Mouse (Mus musculus): Measurements from ENCODE around the gene Fxyd1.
A peak's percentile ranks its signal among the peaks of the same experiment; 100 is the strongest.

Fxyd1 gene

DNA sequence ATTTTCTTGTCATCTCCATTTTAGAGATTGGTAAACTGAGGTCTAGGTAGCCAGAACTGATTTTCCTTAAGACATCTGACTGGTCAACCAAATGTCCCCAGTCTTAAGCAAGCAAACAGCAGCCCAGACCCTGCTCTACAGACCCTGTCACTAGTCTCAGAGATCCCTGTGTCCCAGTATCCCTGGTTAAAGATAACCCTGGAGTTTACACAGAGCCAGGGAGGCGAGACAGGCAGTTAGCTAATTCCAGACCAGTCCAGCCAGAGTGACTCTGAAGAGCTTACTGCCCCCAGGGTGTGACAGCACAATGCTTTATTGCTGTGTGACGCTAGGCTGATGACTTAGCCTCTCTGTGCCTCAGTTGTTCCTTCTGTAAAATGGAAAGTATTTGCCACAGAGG lies at the start of gene Fxyd1:
Gene Fxyd1, minus strand, starts transcription at position 129 of the 400 bp plus-strand sequence.
- no peak for DNase-seq

DNA sequence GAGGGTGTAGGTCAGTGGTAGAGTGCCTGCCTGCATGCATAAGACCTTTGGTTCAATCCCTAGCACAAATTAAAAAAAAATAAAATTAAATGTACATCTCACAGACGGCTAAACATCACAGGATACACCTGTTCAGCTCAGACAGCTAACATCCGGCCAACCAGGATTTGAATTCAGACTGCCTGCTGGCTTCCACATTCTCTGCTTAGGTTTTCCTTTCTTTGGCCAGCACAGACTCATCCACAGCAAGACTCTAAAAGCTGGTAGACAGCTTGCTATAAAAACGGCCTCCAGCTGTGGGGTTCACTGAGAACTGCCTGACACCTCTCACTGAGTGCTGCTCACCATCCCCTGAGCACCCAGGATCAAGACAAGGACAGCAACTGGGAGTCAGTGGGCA lies 49.2 kb upstream of the Fxyd1 start:
- peak; percentile 22 for DNase-seq

DNA sequence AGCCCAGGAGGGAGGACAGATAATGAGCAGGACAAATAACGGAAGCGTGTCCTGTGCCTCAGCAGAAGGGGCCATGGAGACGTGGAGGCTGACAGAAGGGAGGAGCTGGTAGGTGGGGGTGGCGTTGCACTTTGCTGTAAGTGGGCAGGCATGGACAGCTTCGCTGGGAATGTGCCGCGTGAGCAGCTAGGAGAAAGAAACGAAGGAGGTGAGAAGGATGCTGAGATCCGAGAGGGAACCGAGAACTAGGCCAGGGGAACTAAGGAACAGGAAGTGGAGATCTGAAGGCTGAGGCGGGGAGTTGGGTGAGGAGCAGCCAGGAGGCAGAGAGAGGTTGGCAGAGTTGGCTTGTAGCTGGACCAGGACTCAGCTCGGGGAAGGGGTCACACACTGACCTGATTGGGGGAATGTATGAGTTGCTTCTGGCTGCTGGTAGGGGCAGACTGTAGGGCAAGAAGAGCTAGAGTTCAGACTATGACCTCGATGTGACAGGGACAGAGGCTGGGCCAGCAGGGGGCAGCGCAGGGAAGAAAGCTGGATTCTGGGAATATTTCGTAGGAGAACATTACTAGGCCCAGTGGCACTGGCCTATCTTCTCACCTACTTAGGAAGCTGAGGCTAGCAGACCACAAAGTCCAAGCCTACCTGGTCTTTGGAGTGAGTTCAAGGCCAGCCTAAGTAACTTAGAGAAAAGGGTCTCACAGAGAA lies 48.2 kb upstream of the Fxyd1 start:
- peak; percentile 65 for DNase-seq

DNA sequence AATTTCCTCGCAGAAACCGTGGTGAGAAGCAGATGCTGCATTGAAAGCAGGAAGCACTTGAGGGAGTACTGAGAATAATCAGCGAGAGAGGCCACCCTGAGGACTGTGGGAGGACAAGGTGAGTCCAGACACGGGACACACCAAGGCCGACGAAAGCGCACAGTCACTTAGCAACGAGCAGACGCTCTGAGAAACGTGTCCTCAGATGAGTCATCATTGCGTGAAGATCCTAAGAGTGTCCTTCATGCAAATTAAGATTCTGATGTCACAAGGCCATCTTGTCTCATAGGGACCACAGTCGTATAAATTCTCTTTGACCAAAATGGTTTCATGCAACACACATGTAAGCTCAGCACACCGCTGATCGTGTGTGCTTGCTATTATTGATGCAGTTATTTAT lies 43.8 kb upstream of the Fxyd1 start:
- DNase-seq = no peak

DNA sequence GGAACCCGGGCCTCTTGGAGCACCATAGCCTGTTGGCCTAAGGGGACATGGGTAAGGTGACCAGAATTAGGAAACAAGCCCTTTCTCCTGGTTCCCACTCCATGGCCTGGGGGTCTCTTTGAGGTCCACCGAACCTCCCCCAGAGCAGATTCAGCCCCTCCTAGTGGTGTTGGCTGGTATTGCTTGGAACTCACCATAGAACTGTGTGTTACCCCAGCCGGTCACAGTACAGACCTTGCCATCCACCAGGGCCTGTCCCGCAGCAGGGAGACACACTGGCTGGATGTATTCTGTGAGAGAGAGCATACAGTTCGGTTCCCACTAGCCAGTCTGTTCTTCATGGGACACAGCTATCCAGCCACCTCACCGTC lies 42.6 kb upstream of the Fxyd1 start:
- DNase-seq = no peak

DNA sequence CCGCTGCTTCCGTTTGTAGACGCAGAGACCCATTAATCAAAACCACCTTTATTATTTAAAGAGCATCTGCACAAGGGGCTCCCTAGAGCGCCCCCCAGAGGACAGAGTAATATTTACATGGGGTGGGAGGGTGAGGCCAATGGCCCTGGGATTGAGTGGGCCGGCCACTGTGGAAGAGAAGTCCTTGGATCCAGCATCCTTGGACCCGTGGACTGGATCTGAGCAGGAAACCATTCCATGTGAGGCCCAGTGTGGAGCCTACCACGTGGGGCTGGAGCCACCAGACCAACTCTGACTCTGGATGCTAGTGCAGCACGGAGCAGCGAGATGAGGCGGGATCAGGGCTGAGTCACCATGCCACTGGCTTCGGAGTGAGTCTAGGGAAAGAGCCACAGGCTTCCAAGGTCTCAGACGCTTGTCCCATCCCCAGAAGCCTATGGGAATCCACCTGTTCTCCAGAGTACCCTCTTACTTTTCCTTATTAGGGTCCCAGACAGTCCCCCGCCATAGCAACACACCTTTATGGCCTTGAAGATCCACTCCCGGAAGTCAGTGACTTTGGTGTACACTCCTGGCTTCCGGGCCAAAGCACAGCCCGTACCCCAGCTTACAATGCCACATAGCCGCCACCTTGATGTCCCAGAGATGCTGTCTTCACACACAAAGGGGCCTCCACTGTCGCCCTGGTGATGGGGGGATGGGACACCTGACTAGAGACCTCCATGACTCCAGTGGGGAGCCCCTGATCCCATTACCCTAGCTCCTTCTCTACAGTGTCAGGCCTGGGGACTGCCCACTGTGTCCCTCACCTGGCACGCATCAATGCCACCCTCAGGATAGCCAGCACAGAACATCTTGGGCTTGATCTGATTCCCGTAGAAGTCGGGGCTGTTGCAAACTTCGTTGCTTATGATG lies 42.0 kb upstream of the Fxyd1 start:
- DNase-seq = no peak

DNA sequence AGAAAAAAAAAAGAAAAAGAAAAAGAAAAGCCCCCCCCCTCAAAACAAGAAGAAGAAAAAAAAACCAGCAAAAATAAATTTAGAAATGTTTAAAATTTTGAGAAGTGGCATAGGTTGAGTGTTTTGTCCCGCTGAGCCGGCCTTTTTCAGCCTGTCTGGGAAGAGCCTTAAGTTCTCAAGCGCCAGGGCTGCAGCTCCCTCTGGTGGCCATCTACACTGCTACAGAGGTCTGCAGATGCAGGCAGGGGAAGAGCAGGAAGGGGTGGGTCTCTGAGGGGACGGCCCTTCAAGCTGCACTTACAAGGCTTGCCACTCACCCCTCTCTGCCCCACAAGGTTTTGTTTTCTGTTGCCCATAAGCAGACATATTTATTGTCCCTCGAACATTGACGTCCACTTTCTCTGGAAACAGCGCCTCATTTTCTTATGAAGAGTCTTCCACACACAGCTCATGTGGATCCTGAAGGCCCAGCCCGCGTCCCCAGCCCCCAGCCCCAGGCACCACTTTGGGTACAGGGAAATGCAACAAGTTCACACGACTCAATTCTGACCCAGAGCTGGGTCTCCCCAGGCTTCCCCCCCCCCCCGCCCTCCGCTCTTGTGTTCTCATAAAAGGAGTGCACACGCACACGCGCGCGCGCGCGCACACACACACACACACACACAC lies 40.7 kb upstream of the Fxyd1 start:
- peak; percentile 86 for DNase-seq

DNA sequence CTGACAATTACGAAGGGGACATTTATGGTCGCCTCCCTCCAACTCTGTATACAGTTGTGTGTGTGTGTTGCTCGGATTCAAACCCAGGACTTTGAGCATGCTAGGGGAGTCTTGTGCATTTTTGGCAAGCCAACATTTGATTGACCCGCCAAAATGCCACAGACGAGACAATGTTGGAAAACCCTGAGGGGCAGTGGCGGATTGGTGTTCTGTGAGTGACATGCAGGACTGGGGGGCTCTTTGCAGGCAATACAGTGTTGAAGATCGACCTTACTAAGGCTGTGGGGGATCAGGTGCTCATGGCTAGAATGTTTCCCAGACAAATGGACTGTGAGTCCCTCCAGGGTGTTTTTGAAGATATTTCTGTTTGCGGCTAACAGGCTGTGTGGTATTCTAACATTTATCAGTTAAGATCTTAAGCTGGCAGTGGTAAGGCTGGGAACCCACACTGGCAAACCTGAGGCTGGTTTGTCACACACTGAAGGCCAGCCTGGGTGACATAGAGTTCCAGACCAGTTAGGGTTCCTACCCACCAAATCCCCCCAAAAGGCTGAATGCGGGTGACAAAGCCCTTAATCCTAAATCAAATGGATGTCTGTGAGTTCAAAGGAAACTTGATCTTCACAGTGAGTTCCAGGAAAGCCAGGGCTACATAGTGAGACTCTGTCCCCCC lies 40.0 kb upstream of the Fxyd1 start:
- DNase-seq = no peak

DNA sequence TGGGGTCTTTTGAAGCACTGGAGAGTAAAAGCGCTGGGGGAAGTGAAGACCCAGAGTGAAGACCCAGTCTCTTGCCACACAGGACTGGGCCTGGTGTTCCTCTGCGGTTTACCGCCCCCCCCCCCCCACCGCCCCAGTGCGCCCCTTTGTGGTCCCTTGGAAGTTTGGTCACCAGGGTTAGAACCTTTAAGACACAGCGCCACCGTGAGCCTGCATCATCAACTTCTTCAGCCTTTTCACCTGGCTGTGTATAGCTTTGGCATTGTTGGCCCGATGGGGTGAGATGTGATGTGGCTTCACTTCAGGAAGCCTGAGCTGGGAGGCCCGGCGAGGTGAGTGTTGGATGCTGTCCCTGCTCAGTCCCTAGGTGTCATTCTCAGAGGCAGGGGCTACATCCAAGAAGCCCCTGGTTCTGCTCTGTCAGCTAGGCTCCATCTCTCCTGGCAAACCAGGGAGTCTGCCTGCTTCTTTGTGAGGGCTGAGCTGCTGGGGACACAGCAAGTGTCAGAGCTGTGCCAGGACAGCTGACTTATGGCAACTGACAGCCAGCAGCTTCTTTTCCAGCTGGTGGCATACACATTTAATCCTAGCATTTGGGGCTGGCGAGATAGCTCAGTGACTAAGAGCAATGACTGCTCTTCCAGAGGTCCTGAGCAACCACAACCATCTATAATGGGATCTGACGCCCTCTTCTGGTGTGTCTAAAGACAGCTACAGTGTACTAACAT lies 37.9 kb upstream of the Fxyd1 start:
- no peak for DNase-seq

DNA sequence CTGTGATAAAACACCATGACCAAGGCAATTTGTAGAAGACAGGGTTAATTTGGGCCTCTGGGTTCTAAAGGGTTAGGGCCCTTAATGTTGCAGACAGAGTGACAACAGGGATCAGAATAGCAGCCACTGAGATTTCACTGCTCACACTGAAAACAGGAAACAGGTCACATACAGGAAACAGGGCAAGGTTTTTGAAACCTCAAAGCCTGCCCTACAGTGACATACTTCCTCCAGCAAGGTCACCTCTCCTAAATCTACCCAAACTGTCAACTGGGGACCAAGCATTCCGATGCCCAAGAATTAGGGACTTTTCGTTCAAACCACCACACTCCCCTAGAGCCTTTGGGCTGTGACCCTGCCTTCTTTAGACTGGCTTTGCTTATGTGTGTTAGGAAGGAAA lies 32.7 kb upstream of the Fxyd1 start:
- no peak for DNase-seq

DNA sequence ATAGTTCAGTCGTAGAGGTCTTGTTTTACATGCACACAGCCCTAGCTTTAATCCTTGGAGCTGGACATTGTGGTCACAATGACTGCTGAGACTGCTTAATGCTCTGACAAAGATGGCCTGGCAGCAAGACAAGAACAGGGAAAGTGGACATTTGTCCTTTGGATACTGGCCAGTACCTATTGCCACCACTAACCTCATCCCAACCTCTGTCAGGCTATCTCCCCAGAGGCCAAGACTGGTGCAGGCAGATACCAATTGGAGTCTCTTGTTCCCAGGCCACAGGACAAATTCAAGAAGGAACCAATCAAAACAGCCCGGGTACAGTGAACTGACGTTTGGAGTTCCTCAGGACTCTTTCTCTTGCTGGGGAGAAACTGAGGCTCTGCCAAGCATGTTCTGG lies 31.2 kb upstream of the Fxyd1 start:
- DNase-seq = no peak

DNA sequence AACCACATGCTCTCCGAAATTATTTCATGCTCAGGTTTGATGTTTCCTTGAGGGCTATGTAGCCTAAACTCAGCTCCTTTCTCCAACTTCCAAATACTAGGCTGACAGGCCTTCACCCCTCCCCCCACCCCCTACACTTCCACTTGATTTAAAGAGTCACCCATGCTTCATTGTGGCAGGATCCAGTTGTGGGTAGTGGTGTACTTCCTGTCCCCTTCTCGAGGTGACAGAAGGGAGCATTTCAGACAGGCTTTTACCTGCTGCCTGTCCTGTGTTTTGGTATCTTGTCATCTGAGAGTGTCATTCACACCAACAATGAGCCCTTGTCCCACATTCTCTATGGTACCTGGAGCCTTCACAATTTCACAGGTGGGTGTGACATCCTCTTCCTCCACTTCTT lies 30.3 kb upstream of the Fxyd1 start:
- no peak for DNase-seq

DNA sequence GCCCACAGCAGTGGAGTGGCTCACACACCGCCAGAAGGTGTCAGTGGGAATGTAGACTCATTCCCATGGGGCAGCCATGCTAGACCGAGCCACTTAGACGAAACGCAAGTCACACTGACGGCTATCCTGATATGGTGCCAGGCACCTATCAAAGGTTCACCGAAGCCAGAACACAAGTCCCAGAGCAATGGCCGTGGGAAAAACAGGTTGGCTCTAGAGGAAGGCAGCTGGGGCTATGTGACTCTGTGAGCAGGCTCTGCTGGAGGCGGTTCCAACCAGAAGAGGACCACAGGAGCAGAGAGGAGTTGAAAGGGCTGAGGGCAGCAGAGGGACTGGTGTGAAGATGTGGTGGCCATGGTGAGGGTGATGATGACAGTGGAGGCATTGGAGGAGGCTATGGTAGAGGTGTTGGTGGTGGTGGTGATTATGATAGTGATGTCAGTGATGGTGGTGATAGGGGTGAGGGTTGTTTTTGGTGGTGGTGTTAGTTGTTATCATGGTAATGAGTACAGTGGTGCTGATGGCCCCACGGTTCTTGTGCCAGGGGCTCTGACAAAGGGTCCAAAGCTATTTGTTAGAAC lies 29.3 kb upstream of the Fxyd1 start:
- no peak for DNase-seq

DNA sequence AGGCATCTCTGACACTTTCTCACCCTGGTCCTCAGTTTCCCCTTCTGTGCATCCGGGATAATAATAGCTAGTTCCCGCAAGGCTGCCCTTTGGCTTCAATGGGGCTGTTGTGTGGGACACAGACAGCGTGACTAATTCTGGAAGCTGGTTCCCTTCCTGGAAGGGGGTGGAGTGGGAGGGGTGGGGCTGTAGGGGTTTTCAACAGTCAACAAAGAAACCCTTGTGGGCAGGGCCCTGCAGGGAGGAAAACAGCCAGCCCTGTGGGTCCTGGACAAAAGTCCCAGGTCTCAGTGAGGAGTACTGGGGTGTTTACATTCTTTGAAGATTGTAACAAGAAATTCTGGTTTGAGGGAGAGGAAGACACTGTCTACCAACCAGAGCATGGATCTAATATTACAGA lies 28.2 kb upstream of the Fxyd1 start:
- no peak for DNase-seq

DNA sequence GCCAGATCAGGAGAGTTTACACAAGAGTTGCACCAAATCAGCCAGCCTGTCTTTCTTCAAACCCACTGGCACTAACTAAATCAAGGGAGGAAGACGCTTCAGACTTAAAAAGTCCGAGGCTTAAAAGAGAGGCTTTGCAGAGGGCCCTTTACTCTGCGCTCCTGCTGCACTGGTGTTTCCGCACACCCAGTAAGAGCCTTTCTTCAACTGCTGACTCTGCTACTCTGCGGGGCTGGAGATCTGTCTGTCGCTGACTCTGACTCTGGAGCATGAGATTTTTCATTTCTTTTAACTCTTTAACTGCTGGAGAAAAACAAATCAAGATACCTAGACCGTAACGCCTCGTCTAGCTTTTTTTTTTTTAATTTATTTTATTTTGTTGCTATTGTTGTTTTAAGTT lies 27.1 kb upstream of the Fxyd1 start:
- DNase-seq = no peak

DNA sequence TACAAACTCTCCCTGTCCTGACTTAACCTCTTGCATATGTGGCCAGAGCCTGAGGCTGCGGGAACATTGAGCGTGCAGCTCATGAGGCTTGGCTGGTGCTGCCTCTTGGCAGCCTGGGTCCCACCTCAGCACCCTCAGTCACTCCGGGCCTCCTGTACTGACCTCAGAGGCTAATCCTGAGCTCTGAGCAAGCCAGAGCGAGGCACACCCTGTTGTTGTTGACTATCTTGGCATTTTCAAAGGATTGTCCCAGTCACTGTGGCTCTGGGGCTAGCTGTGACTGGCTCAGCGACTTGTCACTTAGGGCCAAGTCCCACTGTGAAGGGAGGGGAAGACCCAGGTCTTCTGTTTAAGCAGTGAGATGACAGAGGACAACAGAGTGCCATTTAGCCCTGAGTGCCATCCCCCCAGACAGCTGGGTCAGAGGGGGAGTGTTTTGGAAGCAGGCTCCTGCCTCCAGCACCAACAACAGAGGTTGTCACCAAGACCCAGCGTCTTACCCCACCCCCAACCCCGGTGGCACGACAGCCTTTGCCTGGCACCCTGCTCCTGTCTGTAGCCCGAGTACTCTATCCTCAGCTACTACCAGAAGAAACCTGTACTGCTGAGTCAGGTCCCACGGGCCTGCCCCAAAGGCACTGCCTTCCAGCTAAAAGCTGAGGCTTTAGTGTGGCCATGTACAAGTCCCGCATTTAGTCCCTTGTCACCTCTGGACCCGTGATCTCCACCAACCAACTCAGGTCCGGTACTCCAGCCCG lies 26.0 kb upstream of the Fxyd1 start:
- DNase-seq = peak; percentile 80

DNA sequence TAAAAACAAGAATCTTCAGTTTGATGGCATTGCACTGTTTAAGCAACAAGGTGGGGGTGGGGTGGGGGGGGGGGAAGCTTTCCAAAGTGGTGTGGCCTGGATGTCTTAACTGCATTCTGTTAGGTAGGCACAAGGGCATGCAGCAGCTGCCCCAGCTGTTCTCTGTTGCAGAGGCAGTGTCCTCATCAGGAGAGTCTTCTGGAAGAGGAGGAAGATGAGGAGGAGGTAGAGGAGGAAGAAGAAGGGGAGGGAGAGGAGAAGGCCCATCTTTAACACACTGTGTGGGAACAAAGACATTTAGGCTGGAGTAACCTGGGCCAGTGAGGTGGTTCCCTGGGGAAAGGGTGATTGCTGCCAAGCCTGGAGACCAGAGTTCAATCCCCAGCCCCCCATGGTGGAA lies 25.1 kb upstream of the Fxyd1 start:
- no peak for DNase-seq

DNA sequence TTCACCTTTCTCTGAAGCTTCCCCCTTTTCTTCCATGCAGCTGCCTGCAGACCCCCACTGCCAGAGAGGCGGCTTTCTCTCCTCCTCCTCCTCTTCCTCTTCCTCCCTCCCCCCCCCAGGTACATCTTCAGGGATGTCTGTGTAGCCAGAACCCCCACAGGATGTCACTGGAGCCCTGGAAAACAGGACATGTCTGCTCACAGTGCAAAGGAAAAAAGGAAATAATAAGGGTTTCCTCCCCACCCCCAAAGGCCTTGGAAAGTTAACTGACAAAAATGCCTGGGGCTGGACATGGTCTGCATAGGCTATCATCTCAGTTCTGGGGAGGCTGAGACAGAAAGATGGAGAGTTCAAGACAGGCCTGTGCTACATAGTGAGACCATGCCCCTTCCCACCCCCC lies 24.1 kb upstream of the Fxyd1 start:
- no peak for DNase-seq

DNA sequence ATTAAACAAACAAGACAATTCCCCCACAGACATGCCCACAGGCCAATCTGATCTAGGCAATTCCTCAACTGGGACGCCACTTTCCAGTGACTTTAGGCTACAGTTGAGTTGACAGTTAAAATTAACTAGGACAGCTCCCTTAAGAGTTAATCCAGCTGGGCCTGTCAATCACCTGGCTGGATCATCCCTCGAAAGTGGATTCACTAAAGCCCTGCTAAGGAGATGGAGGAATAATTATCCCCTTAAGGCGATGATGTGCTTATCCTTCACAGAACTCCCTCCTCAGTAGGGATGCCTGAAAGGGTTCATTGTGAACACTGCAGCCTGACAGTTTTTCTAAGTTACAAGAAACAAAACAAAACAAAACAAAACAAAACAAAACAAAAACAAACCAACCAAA lies 23.6 kb upstream of the Fxyd1 start:
- no peak for DNase-seq

DNA sequence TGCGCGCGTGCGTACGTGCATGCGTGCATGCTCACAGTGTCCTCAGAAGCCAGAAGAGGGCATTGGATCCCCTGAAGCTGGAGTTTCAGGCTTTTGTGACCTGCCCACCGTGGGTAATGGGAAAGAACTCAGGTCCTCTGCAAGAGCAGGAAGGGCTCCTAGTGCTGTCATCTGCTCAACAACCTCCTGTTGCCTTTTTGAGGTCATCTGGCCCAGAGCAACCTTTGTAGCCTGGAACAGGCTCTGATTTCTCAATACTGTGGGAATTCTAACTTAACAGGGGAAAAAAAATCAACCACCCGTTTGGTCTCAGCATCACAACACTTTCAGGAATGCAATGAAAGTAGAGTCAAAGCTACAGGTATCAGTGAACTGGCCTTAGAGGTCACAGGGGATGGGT lies 22.7 kb upstream of the Fxyd1 start:
- no peak for DNase-seq

DNA sequence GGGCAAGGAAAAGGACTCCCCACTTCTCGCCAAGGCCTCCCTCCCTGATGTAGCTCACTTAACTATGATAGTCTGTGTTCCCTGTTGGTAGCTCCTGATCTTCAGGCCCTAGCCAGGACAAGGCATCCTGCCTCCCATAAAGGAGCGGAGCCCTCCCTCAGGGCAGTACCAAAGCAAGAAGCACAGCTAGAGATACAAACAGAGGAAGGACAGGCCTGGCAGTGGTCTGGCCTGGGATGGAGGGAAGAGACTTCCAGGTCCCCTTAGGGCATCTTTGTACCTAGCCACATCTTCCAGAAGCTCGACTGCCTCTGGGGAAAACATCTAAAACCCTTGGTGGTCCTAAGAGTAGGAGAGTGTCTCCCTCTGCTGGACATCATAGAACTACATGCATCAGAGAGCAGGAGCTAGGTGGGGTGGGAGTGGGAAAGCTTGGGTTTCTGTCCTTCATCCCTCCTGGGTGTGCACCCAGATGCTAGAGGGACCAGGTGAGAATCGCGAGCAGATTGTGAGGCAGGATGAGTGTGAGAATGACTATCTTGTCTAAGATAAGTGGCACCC lies 21.0 kb upstream of the Fxyd1 start:
- no peak for DNase-seq

Data from cerebellum, adult 9-11 months (tissue).